Mouse (Mus musculus): ENCODE results near the gene Nfat5. TPM values are rescaled to one million over a fixed set of nuclear protein-coding genes. Genes with fewer than 3 reads are reported as not detected.

Gene Nfat5
- polyA plus RNA-seq, 1 experiment from 2014 or later = 13.7 TPM

GRCm38 (mm10) chr8:107412552-107412951 is 119.3 kb downstream of the Nfat5 start:
- H3K4me1 ChIP-seq (ENCODE audit: control insufficient read depth, insufficient read depth, low read length) = no peaks in the 10 kb centered on the region
- H3K4me3 ChIP-seq (ENCODE audit: low read depth, low read length) = no peak overlapping the region
- no peaks in the 10 kb centered on the region for H3K9me3 ChIP-seq (ENCODE audit: control insufficient read depth, low read length)
- peaks cover 90% of the 10 kb centered on the region for H3K36me3 ChIP-seq (ENCODE audit: control insufficient read depth, insufficient read depth, low read length)
- H3K27me3 ChIP-seq (replicated peaks; ENCODE audit: control insufficient read depth, insufficient read depth, low read length) = no peaks in the 10 kb centered on the region
- DNase-seq (ENCODE audit: low spot score) = no peak
- H3K4me2 ChIP-seq (ENCODE audit: low read depth, low read length) = no peak overlapping the region
- WGBS = 87% methylated on average over 8 of the region's 8 CpGs
- no peak overlapping the region for H3K9ac ChIP-seq (ENCODE audit: low read depth, low read length)
- H3K27ac ChIP-seq (replicated peaks; ENCODE audit: low read depth, low read length) = no peak overlapping the region
- ATAC-seq (ENCODE audit: low read depth) = no peak

- DNase-seq (ENCODE audit: low spot score) (no peak), ATAC-seq (ENCODE audit: low read depth) (no peak)
- Histone ChIP-seq H3K4me1 (ENCODE audit: control insufficient read depth, insufficient read depth, low read length) (no peaks in the 10 kb centered on the region), H3K9me3 (ENCODE audit: control insufficient read depth, low read length) (no peaks in the 10 kb centered on the region), H3K9ac (ENCODE audit: low read depth, low read length) (no peak overlapping the region), H3K27ac (replicated peaks; ENCODE audit: low read depth, low read length) (no peak overlapping the region), H3K4me2 (ENCODE audit: low read depth, low read length) (no peak overlapping the region), H3K4me3 (ENCODE audit: low read depth, low read length) (no peak overlapping the region), H3K36me3 (ENCODE audit: control insufficient read depth, insufficient read depth, low read length) (peaks cover 95% of the 10 kb centered on the region), H3K27me3 (replicated peaks; ENCODE audit: control insufficient read depth, insufficient read depth, low read length) (no peaks in the 10 kb centered on the region)
- WGBS = 86% methylated on average over 10 of the region's 10 CpGs
These were observed 120.6 kb downstream of the Nfat5 start for GRCm38 (mm10) chr8:107413881-107414280.

GRCm38 (mm10) chr8:107417001-107417400 is 123.7 kb downstream of the Nfat5 start:
- 89% methylated on average over 12 of the region's 12 CpGs for WGBS
- H3K9me3 ChIP-seq (ENCODE audit: control insufficient read depth, low read length) = no peaks in the 10 kb centered on the region
- H3K4me2 ChIP-seq (ENCODE audit: low read depth, low read length) = no peak overlapping the region
- ATAC-seq (ENCODE audit: low read depth) (no peak), DNase-seq (ENCODE audit: low spot score) (no peak)
- H3K9ac ChIP-seq (ENCODE audit: low read depth, low read length) = no peak overlapping the region
- peaks cover 99% of the 10 kb centered on the region for H3K36me3 ChIP-seq (ENCODE audit: control insufficient read depth, insufficient read depth, low read length)
- no peak overlapping the region for H3K4me3 ChIP-seq (ENCODE audit: low read depth, low read length)
- no peaks in the 10 kb centered on the region for H3K4me1 ChIP-seq (ENCODE audit: control insufficient read depth, insufficient read depth, low read length)
- H3K27me3 ChIP-seq (replicated peaks; ENCODE audit: control insufficient read depth, insufficient read depth, low read length) = no peaks in the 10 kb centered on the region
- no peak overlapping the region for H3K27ac ChIP-seq (replicated peaks; ENCODE audit: low read depth, low read length)

GRCm38 (mm10) chr8:107424176-107424575 is 130.9 kb downstream of the Nfat5 start:
- Histone ChIP-seq H3K9me3 (ENCODE audit: control insufficient read depth, low read length) (no peaks in the 10 kb centered on the region), H3K27ac (replicated peaks; ENCODE audit: low read depth, low read length) (peak overlapping the region; percentile 10; the same call in 1 of the 2 replicates), H3K4me3 (ENCODE audit: low read depth, low read length) (peak overlapping the region; percentile 78), H3K9ac (ENCODE audit: low read depth, low read length) (peak overlapping the region; percentile 89), H3K4me2 (ENCODE audit: low read depth, low read length) (peak overlapping the region; percentile 83), H3K4me1 (ENCODE audit: control insufficient read depth, insufficient read depth, low read length) (peaks cover 12% of the 10 kb centered on the region), H3K27me3 (replicated peaks; ENCODE audit: control insufficient read depth, insufficient read depth, low read length) (no peaks in the 10 kb centered on the region), H3K36me3 (ENCODE audit: control insufficient read depth, insufficient read depth, low read length) (peaks cover 41% of the 10 kb centered on the region)
- DNase-seq (ENCODE audit: low spot score) = no peak
- 27% methylated on average over 9 of the region's 9 CpGs for WGBS
- no peak for ATAC-seq (ENCODE audit: low read depth)

GRCm38 (mm10) chr8:107424597-107425229 is 131.4 kb downstream of the Nfat5 start, which contains the start of gene Nob1:
Gene Nob1, minus strand, starts transcription at chr8:107425051.
- DNase-seq (ENCODE audit: low spot score) (peak; percentile 98), ATAC-seq (ENCODE audit: low read depth) (peak; percentile 100)
- H3K27me3 ChIP-seq (replicated peaks; ENCODE audit: control insufficient read depth, insufficient read depth, low read length) = no peaks in the 10 kb centered on the region
- peak within 1 kb of the TSS; percentile 10; the same call in 1 of the 2 replicates for H3K27ac ChIP-seq (replicated peaks; ENCODE audit: low read depth, low read length)
- no peaks in the 10 kb centered on the region for H3K9me3 ChIP-seq (ENCODE audit: control insufficient read depth, low read length)
- peak within 1 kb of the TSS; percentile 78 for H3K4me3 ChIP-seq (ENCODE audit: low read depth, low read length)
- peak within 1 kb of the TSS; percentile 83 for H3K4me2 ChIP-seq (ENCODE audit: low read depth, low read length)
- 0% methylated on average over 43 of the region's 50 CpGs for WGBS
- H3K4me1 ChIP-seq (ENCODE audit: control insufficient read depth, insufficient read depth, low read length) = peaks cover 12% of the 10 kb centered on the region
- peaks cover 35% of the 10 kb centered on the region for H3K36me3 ChIP-seq (ENCODE audit: control insufficient read depth, insufficient read depth, low read length)
- peak within 1 kb of the TSS; percentile 89 for H3K9ac ChIP-seq (ENCODE audit: low read depth, low read length)

GRCm38 (mm10) chr8:107425230-107425597 is 131.9 kb downstream of the Nfat5 start:
- 46% methylated on average over 8 of the region's 8 CpGs for WGBS

More at GRCm38 (mm10) chr8:107425230-107425597, 131.9 kb downstream of the Nfat5 start:
- H3K4me2 ChIP-seq (ENCODE audit: low read depth, low read length) = peak overlapping the region; percentile 7; the same call in 1 of the 2 replicates
- H3K27me3 ChIP-seq (replicated peaks; ENCODE audit: control insufficient read depth, insufficient read depth, low read length) = no peaks in the 10 kb centered on the region
- DNase-seq (ENCODE audit: low spot score) (no peak), ATAC-seq (ENCODE audit: low read depth) (no peak)
- peaks cover 12% of the 10 kb centered on the region for H3K4me1 ChIP-seq (ENCODE audit: control insufficient read depth, insufficient read depth, low read length)
- H3K9ac ChIP-seq (ENCODE audit: low read depth, low read length) = no peak overlapping the region
- no peak overlapping the region for H3K27ac ChIP-seq (replicated peaks; ENCODE audit: low read depth, low read length)
- peak overlapping the region; percentile 78 for H3K4me3 ChIP-seq (ENCODE audit: low read depth, low read length)
- H3K36me3 ChIP-seq (ENCODE audit: control insufficient read depth, insufficient read depth, low read length) = peaks cover 30% of the 10 kb centered on the region
- no peaks in the 10 kb centered on the region for H3K9me3 ChIP-seq (ENCODE audit: control insufficient read depth, low read length)

Other genes with a start within 250 kb of the Nfat5 start
- gene Pdf, start 244.9 kb upstream of the Nfat5 start, polyA plus RNA-seq (2014; fragmentation: Nextera tagmentation; extraction: Ambion mirVana) = 30.5 and 31.7 TPM in 2 replicates
- 32.8 and 39.0 TPM in 2 replicates for gene Cog8, start 236.8 kb upstream of the Nfat5 start, polyA plus RNA-seq (2014; fragmentation: Nextera tagmentation; extraction: Ambion mirVana)
- gene Nip7, start 236.6 kb upstream of the Nfat5 start, polyA plus RNA-seq (2014; fragmentation: Nextera tagmentation; extraction: Ambion mirVana) = 97.3 and 98.4 TPM in 2 replicates
- not detected in 2 replicates for gene Tmed6, start 227.8 kb upstream of the Nfat5 start, polyA plus RNA-seq (2014; fragmentation: Nextera tagmentation; extraction: Ambion mirVana)
- 14.8 and 15.1 TPM in 2 replicates for gene Terf2, start 196.9 kb upstream of the Nfat5 start, polyA plus RNA-seq (2014; fragmentation: Nextera tagmentation; extraction: Ambion mirVana)
- gene Cyb5b, start 142.8 kb upstream of the Nfat5 start, polyA plus RNA-seq (2014; fragmentation: Nextera tagmentation; extraction: Ambion mirVana) = 78.5 and 86.5 TPM in 2 replicates
- gene Nqo1, start 109.7 kb downstream of the Nfat5 start, polyA plus RNA-seq (2014; fragmentation: Nextera tagmentation; extraction: Ambion mirVana) = 17.9 and 19.7 TPM in 2 replicates
- 42.7 and 42.8 TPM in 2 replicates for gene Nob1, start 131.6 kb downstream of the Nfat5 start, polyA plus RNA-seq (2014; fragmentation: Nextera tagmentation; extraction: Ambion mirVana)
- gene Wwp2, start 142.9 kb downstream of the Nfat5 start, polyA plus RNA-seq (2014; fragmentation: Nextera tagmentation; extraction: Ambion mirVana) = 77.8 and 112 TPM in 2 replicates

All from embryonic facial prominence, embryonic 14.5 days (tissue).